Mouse (Mus musculus) frontal cortex, postnatal 36 days (tissue): ENCODE data around the gene Asb3.

Experiments
- DNase-seq, 2 experiments: peaks; one replicate each; pipeline ENCODE4 v3.0.0; 2022; ENCODE audit warnings: low spot score in 2 of 2

Asb3 gene

DNA sequence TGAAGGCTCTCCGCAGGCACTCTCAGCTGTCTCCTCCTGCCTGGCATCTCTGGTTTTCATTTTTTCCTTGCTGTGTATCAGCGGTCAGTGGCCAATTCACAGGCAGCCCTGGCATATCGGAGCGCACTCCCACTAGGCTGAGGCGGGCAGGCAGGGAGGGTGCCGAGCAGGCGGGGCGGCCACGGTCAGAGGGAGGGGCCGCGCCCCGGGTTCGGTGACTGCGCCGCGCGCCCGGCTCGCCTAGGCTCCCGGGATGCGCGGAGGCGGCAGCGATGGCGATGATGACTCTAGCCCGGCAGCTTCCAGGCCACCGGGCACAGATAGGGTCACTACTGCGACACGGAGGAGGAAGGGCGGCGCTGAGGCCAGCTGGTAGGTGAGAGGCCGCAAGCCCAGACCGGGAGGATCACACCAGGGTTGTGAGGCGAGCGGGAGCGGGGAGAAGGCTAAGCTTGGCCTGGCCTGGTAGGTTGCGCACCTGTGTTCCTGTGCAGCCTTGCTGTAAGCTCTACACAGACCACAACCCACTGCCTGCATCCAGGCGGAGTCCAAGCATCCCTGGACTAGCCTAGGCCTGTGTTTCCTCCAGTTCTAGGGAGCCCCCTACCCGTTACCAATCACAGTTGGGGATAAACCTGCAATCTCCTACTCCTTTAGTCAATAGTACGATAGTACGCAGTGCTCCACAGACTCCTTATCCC is at the start of gene Asb3, which contains the start of gene Gpr75:
TSS of gene Asb3 (plus strand) at position 246 of the 701 bp plus-strand sequence.
TSS of gene Gpr75 (plus strand) at position 188 of the 701 bp plus-strand sequence.
- peak; percentile 74 to 77 for DNase-seq

DNA sequence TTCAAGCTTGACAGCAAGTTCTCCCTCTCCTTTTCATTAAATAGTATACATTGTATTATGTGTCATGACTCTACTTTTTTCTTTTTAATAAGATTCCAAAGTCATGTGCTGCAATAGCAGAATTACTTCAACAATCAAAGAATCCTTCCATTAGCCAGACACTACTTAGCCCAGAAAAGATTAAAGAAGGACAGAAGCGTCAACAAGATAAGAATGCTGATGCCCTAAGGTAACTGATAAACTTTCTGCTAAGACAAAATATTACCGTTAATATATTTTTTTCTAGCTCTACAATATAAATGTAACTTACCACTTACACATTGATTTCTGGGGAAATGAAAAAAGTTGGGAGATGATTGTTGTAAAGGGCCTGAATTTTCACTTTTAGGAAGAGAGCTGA is 46.4 kb upstream of the Asb3 start:
- no peak for DNase-seq

DNA sequence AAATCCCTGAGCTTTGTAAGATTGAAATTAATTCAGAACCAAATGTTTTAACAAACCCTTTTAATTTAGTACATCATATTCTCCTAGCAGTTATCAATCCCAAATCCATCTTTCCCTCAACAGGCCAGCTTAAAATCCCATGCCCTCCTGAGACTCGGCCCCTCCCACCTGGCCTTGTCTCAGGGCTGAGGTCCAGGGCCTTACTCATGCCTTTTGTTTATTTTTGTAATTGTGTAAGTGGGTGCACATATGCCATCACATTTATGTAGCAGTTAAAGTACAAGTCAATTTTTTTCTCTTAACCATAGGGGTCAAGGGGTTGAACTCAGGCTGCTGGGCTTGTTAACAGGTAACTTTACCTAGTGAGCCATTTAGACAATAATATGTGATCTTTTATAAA is 40.9 kb upstream of the Asb3 start:
- DNase-seq = no peak

DNA sequence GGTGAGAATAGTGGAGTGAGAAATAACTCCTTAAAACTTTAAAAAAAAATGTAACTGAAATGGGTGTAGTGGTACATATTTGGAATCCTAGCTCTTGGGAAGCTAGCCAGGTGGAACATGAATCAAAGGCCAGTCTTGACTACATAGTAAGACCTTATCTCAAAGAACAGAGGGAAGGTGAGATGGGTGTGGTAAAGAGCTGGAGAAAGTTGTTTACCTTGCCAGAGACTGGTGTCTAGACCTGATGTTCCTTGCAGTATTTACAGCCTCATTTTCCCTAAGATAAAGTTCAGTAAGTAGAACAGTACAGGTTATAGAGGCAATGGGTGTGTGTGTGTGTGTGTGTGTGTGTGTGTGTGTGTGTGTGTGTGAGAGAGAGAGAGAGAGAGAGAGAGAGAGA is 12.8 kb upstream of the Asb3 start:
- DNase-seq = no peak

DNA sequence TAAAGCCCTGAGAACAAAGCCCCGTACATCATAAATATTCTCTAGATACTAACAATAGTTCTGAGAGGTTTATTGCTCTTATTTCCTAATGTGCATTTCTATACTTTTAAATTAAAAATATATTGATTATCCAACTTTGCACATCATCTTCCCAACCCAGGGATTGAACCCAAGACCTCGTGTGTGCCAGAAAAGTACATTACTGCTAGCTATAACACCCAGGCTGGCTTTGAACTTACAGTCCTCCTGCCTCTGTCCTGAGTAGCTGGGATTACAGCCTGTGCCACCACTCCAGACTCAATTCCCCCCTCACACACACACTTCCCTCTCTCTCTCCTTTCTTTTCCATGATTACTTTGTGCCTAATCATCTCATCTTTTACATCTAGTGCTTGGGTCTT is 2.9 kb downstream of the Asb3 start:
- DNase-seq = no peak

DNA sequence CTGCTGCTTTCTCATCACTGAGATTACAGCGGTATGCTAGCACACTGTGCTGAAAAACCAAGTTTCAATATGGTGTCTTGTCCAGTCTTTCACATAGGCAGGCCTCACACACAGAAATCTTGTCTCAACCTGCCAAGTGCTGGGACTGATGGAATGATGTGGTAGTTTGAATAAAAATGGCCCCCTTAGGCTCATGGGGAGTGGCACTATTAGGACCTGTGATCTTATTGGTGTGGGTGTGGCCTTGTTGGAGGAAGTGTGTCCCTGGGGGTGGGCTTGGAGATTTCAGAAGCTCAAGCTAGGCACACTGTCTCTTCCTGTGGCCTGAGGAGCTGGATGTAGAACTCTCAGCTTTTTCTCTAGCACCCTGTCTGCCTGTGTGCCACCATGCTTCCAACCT is 11.0 kb downstream of the Asb3 start:
- no peak for DNase-seq

DNA sequence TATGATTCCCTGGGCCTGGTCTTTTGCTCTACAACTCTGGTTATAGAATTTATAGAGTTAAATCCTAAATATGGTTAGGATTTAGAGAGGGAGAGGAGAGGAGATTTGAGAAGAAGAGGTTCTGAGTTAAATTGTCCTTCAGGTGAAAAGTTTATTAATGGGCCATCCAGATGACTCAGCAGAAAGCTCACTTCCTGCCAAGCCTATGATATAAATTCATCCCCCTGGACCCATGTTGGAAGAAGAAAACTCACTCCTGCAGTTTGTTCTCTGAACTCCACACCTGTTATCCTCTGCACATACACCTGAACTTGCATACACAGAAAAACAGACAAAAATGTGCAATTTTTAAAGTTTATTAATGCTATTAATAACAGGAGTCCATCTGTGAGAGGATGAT is 14.1 kb downstream of the Asb3 start:
- DNase-seq = no peak

DNA sequence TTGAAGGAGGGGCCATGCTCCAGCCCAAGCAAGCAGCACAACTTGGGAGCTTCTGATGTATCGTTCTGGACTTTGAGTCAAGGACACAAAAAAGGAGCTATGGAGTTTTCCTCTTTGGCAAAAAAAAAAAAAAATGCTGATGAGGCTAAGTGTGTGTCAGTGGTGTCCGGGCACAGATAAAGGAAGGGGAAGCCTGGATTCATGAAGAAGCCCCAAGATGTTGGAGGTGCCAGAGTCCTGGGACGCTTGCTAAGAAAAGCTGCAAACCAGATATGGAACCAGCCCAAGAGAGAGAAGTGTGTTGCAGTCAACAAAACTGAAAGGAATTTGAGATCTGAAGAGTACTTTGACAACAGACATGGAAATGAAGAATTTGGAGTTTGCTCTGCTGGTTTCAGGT is 27.1 kb downstream of the Asb3 start:
- DNase-seq = no peak

DNA sequence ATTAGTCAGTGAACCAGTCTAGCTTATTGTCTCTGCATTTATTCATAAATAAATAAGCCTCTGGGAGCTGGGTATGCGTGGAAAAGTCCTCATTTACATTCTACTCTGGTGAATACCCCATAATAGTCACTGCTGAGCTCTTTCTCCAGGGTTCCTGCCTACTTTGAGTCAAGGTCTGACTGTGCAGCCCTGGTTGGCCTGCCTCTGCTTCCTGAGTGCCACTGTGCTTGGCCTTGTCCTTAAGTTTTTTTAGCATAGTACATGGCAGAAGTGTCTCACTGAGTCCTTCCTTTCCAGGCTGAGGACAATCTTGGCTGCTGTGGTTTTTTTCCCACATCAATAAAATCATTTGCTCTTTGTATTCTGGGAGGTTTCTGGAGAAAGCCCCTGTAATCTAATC is 35.4 kb downstream of the Asb3 start:
- no peak for DNase-seq

DNA sequence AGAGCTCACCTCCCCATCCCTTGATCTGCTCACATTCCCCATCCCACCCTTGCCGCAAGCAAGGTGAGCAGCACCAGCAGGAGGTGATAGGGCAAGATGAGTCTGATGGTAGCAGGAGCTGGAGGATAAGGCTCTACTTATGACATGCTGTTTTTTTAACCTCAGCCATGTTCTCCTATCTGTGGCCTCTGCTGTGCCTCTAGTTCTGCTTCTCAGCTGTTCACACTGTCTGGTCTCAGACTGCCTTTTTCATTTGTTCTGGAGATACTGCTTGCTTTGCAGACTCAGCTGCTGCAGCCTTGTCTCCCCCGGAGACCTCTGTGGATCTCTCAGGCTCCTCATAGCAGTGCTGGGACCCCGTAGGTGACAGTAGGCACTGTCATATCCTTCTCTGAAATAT is 38.1 kb downstream of the Asb3 start:
- no peak for DNase-seq

DNA sequence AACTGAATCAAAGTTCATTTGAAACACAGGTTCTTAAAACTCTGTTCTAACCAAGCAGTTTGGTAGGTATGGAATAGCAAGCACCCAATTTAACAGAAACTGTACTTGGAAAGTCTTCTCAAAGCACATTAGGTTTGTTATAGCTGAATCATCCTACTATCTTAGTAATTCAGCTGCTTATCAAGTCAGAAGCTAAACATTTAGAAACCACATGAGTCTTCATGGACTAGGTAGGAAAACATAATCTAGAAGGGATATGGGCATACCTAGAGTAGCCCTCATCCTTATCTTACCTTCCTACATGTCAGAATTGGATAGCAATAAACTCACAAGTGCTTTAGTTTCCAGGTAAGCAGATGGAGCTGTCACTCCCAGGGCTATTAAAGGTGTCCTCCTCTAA is 42.9 kb downstream of the Asb3 start:
- no peak for DNase-seq

DNA sequence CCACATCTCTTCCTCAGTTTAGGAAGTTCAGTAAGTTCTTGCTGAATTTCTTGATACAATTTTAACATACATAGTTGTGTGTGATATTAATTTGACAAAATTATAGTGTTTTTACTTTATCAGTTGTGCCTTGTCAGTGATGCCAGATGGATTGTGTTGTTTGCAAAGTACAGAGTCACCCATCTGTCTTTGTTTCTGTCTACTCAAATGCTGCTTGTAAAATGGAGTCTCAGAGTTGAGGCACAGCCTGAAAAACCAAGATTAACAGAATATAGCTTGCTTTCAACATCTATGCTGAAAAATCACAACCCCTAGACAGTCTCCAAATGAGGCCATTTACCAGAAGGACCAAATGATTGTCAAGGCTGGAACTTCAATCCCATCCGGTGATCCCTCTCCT is 43.3 kb downstream of the Asb3 start:
- no peak for DNase-seq

DNA sequence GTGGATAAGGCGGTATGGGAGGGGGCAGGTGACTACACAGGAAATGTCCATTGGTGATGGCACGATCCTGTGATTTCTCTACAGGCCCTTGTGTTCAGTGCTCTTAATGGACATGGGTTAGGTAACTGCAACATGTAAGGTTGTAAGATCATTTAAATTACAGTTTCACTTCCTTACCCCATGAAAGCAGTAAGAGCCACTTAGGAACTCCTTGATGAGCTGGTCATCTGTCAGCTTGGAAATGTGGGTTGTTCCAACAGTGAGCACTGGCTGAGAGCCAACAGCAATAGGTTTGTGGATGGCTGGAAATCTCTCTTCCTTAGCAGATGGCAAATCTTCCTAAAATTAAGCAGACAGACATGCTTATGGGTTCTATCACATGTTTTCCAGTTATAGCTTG is 58.3 kb downstream of the Asb3 start:
- DNase-seq = no peak

DNA sequence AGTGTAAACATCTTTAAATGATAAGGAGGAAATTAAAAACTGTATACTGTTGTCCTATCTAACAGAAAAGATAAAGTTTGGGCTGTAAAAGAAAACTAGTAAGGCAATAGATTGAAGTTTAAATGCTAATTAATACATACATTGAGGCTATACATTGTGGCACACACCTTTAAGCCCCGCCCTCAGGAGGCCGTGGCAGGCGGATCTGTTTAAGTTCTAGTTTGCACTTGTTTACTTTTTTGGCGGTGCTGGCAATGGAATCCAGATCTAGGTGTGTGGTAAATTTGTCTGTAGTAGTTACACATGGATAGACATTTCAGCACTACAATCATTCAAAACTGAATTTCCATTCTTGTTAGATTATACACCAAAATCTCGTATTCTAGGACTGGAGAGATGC is 67.6 kb downstream of the Asb3 start:
- DNase-seq = no peak

DNA sequence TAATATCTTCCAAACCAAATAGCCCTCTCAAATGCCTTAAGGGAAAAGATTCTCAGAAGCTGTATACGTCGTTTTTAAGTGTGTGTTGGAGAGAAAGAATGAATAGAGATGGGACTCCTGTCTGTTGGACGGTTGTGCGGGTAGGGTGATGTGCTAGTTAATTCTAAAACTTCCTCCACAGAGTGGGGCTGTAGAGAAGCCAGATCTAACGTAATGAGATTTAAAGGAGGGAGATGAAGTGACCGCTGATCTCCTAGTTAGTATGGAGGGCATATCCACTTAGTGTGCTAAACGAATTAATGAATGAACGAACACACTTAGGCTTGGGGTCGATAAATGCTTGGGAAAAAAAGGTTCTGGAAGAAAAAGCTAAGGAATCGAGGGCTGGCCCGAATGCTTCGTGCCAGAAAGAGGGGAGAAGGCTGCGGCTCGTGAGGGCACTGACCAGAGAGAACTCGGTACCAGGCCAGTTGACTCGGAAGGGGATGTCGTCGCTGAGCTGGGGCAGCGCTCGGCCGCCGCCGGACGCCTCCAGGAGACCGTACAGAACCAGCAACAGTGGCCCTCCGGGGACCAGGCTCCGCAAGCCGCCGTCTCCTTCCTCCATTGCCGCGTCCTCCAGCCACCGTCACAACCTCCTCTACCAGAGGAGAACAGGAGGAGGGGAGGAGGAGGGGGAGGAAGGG is 68.4 kb downstream of the Asb3 start:
- peak; percentile 23 to 34 for DNase-seq

DNA sequence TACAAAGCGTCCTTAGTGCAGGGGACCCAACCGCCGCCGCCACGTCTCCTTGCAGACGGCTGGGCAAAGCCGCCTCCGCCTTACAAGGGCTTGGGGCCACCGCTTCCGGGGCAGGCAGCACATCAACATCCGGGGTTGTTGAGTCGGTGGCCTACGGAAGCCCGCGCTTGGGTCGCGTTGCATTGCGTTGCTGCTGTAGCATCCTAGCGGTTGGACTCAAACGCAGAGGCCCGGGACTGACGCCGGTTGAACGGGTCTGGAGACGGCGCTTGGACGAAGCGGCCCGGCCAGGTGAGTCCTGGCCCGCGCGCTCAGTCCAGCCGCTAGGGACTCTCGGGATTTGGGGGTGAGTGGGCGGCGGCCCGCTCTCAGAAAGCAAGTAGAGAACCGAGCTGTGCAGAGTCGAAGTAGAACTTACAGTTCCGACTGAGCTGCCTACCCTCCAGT is 69.1 kb downstream of the Asb3 start, which contains the start of gene Erlec1:
TSS of gene Erlec1 (minus strand) at position 57 of the 447 bp plus-strand sequence.
- DNase-seq = peak; percentile 90 to 93

DNA sequence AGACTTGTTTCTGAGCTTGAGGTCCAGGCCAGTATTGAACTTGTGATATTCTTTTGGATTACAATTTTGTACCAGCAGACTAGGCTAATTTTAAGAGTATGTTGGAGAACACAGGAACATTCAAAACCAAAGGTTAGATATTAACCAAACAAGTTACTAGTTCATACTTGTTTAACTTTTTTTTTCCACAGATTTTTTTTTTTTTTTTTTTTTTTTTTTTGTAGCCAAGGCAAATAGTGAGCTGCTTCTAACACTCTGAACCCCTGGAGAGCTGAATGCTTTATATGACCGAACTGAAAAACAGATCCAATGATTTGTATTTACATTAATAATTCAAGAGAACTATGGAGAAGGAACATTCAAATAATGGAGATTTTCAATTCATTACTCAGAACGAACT is 100.0 kb downstream of the Asb3 start:
- no peak for DNase-seq

DNA sequence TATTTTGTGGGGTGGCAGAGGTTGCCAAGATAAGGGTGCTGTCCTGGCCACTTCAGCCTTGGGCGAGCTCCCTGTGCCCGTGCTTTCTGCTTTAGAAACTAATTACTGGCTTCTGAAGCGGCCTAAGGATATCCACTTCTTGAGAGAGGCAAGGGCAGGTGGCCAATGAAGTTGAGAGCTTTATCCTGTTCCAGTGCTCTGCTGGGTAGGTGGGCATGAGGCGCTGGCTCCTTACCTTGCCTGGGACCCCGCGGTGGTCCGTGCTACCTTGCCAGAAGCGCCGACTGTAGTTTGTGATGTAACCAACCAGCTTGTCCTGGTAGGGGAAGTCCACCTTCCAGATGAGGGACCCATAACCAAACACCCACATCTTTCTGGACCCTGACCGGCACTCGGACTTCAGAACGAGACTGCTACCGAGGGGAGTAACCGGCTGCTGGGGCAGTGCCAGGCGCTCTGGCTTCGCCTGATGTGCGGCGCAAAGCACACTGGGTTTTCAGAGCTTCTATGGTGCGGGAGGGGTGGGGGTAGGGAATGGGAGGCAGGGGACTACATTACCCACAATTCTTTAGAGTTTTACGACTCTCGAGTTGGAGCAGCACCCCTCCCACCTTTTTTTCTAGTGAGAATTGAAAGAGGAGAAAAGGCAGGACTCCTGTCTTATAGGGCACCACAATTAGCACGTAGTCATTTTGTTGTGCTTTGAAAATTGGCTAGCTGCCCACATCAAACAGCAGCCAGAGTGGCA is 100.8 kb downstream of the Asb3 start, which contains the start of gene Chac2:
TSS of gene Chac2 (minus strand) at position 474 of the 748 bp plus-strand sequence.
- DNase-seq = peak; percentile 87 to 88

DNA sequence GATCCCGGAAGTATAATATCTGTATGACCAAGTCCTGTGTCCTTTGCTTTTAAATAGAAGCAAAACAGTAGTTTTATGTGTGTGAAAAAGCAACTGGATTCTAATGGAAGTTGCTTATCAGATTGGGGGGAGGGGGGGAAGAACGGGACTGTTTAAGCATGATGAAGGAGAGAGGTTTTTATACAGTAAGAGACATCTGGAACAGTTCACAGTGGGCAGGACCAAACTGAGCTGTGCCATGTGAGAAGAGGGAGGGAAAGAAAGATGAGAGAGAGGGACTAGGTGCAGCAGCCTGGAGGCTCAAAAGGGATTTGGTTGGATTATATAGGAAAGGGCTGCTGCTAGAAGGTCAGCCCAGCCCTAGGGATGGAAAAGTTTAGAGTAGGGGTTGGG is 101.4 kb downstream of the Asb3 start:
- DNase-seq = no peak

DNA sequence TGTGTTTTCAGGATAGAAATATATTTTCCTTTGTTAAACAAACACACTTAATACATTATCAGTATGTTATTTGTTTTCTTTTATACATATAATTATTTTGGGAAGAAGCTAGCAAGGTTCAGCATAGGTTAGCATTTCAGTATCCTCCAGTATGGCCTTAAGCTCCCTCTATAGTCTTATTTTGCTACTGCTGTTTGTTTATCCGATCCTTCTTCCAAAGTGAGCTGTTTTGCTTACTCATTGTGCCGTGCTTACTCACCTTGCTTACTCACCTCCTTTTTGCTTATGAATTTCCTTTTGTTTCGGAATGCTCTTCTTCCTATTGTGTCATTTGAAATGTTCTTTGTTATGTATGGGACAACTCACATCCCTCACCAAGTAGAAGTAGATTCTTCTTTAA is 111.5 kb downstream of the Asb3 start:
- DNase-seq = no peak

DNA sequence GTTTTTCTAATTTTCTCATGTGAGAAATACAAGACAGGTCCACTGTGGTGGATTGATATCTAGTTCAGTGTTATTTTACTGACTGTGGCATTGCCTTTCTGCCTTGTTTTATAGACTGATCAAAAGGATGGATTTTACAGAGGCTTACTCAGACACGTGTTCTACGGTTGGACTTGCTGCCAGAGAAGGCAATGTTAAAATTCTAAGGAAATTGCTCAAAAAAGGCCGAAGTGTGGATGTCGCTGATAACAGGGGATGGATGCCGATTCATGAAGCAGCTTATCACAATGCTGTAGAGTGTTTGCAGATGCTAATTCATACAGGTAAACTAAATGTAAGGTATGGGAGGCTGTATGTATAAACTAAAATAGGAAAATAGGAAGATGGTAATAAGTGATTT is 113.0 kb downstream of the Asb3 start:
- no peak for DNase-seq

DNA sequence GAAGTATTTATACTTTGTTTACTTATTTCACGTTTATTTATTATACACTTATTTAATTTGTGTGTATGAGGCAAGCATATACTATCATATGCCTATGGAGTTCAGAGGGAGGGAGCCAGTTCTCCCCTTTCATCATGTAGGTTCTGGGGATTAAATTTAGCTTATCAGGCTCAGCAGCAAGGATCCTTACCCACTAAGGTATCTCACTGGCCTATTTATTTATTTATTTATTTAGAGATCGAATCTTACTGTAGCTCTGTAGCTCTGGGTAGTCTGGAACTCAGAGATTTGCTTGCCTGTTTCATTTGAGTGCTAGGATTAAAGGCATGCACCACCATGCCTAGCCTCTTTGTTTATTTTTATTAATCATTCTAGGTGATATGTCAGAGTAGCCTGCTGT is 113.5 kb downstream of the Asb3 start:
- DNase-seq = no peak

DNA sequence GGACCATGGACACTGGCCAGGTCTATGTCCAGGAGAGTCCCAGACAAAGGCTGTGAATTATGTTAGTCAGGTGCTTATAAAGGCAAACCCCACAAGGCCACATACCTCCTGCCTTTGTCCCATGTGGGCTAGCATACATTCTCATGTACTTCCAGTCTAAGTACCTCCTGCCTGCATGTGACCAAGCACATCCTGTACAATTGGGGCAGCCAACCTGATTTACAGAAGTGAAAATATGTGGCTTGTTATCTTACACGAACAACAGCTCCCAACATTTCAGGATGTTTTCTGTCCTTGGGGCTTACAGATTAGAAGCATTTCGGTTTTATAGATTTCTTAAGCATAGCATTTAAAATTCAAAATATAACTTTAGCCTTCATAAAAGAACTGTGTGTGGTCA is 114.8 kb downstream of the Asb3 start:
- DNase-seq = no peak
